Mouse (Mus musculus) myocyte (in vitro differentiated cells): ENCODE data around the gene Ttc36. TPM values are rescaled to one million over a fixed set of nuclear protein-coding genes. Genes with fewer than 3 reads are reported as not detected.

Experiments
- H3K27me3 ChIP-seq: one replicate; pipeline ENCODE4 v1.6.1; 2011; ENCODE audit not compliant: control insufficient read depth, insufficient read depth, insufficient read length
- H3K36me3 ChIP-seq: one replicate; pipeline ENCODE4 v1.6.1; 2011; ENCODE audit not compliant: control insufficient read depth, insufficient read depth
- H3K4me2 ChIP-seq: one replicate; pipeline ENCODE4 v1.6.1; 2011; ENCODE audit warnings: low read depth, control low read depth
- H3K4me3 ChIP-seq: one replicate; pipeline ENCODE4 v1.5.1; 2011; ENCODE audit warnings: mild to moderate bottlenecking, control low read depth, moderate library complexity
- H3K79me2 ChIP-seq: one replicate; pipeline ENCODE4 v1.6.1; 2011; ENCODE audit not compliant: control insufficient read depth, insufficient read depth
- H3ac ChIP-seq: one replicate; pipeline ENCODE4 v1.6.1; 2011; ENCODE audit not compliant: control insufficient read depth, insufficient read length
- CEBPB ChIP-seq: IDR thresholded peaks from 2 replicates; pipeline ENCODE4 v1.6.1; 2011; ENCODE audit warnings: mild to moderate bottlenecking, moderate library complexity; ENCODE audit not compliant: poor library complexity, insufficient read depth, severe bottlenecking
- E2F4 ChIP-seq: IDR thresholded peaks from one replicate; pipeline ENCODE4 v1.6.1; 2011; ENCODE audit warnings: mild to moderate bottlenecking, control low read depth, moderate library complexity; ENCODE audit not compliant: insufficient read depth
- MAX ChIP-seq: IDR thresholded peaks from one replicate; pipeline ENCODE4 v1.6.1; 2011; ENCODE audit warnings: low read depth, mild to moderate bottlenecking, control low read depth
- MYOD1 ChIP-seq, 3 experiments: IDR thresholded peaks; one replicate each; pipeline ENCODE4 v1.6.1; 2011; ENCODE audit warnings: control low read depth in 2 of 3, low read depth in 2 of 3, mild to moderate bottlenecking in 2 of 3, moderate library complexity in 1 of 3; ENCODE audit not compliant: insufficient read length in 2 of 3, control insufficient read depth in 1 of 3
- MYOG ChIP-seq, 3 experiments: IDR thresholded peaks; one replicate each; pipeline ENCODE4 v1.6.1; 2011; ENCODE audit warnings: control low read depth in 2 of 3, low read depth in 2 of 3, mild to moderate bottlenecking in 2 of 3; ENCODE audit not compliant: insufficient read length in 2 of 3, control insufficient read depth in 1 of 3, insufficient read depth in 1 of 3
- POLR2A ChIP-seq: IDR thresholded peaks from one replicate; pipeline ENCODE4 v1.6.1; 2011; ENCODE audit warnings: low read depth, mild to moderate bottlenecking, control low read depth, moderate library complexity; ENCODE audit not compliant: insufficient read length
- POLR2AphosphoS2 ChIP-seq: IDR thresholded peaks from one replicate; pipeline ENCODE4 v1.6.1; 2011; ENCODE audit warnings: low read depth, control low read depth; ENCODE audit not compliant: insufficient read length
- REST ChIP-seq: IDR thresholded peaks from one replicate; pipeline ENCODE4 v1.6.1; 2011; ENCODE audit warnings: mild to moderate bottlenecking, control low read depth, moderate library complexity; ENCODE audit not compliant: insufficient read depth, insufficient read length
- SRF ChIP-seq: IDR thresholded peaks from one replicate; pipeline ENCODE4 v1.6.1; 2011; ENCODE audit warnings: low read depth; ENCODE audit not compliant: control insufficient read depth, insufficient read length
- TCF12 ChIP-seq: IDR thresholded peaks from one replicate; pipeline ENCODE4 v1.6.1; 2011; ENCODE audit warnings: mild to moderate bottlenecking, control low read depth; ENCODE audit not compliant: poor library complexity, insufficient read depth, severe bottlenecking
- TCF3 ChIP-seq: IDR thresholded peaks from one replicate; pipeline ENCODE4 v1.6.1; 2011; ENCODE audit warnings: low read depth, control low read depth; ENCODE audit not compliant: insufficient read length
- USF1 ChIP-seq: IDR thresholded peaks from one replicate; pipeline ENCODE4 v1.6.1; 2011; ENCODE audit warnings: low read depth, mild to moderate bottlenecking, control low read depth, moderate library complexity
- polyA plus RNA-seq: library from polyadenylated mRNA; unstranded; fragments of >200 nt; fragmentation: generic; extraction: Trizol; gene quantifications from one replicate; pipeline ENCODE4 v1.2.1, GENCODE M21; 2012; ENCODE audit warnings: missing spikeins

Gene Ttc36
- polyA plus RNA-seq, 1 experiment, result 0.12 TPM

DNA sequence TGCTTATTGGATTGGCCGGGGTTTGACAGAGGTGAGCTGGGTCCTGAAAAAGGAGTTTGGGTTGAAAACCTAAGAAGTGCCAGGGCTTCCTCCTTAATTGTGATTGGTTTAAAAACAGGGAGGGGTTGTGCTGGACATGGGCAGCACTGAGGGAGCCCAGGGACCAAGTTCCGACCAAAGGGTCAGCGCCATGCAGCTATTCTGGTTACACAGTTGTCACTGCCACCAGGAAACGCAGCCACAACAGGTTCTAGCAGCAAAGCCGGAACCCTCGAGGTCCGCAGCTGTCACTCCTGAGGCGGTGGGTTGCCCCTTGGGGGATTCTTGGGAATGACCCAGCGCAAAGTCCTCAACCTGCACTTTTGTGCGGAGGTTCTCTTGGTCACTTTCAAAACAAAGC lies 1.8 kb upstream of the Ttc36 start:
- Histone ChIP-seq H3K36me3 (peaks cover 25% of the 10 kb centered on the region), H3K4me3 (no peak overlapping the region), H3K79me2 (no peaks in the 10 kb centered on the region), H3K27me3 (no peaks in the 10 kb centered on the region), H3K4me2 (no peak overlapping the region), H3ac (no peak overlapping the region)
- TF ChIP-seq E2F4 (no peak), MYOD1 (IDR thresholded peaks at IDR 0.05; ENCODE audit: control insufficient read depth in 1 of 3, insufficient read length in 2 of 3, low read depth in 2 of 3) (peak in 2 of 3 experiments; percentile 46 to 65), USF1 (no peak), CEBPB (no peak), POLR2A (no peak), SRF (no peak), TCF12 (no peak), MAX (no peak), TCF3 (no peak), MYOG (IDR thresholded peaks at IDR 0.05; ENCODE audit: control insufficient read depth in 1 of 3, insufficient read depth in 1 of 3, insufficient read length in 2 of 3, low read depth in 2 of 3) (peak in 2 of 3 experiments; percentile 82 to 87), POLR2AphosphoS2 (no peak), REST (no peak)

- Histone ChIP-seq H3K27me3 (no peaks in the 10 kb centered on the region), H3K4me2 (no peak overlapping the region), H3K79me2 (no peaks in the 10 kb centered on the region), H3ac (no peak overlapping the region), H3K4me3 (no peak overlapping the region), H3K36me3 (peaks cover 5% of the 10 kb centered on the region)
- TF ChIP-seq REST (no peak), MYOD1 (IDR thresholded peaks at IDR 0.05; ENCODE audit: control insufficient read depth in 1 of 3, insufficient read length in 2 of 3, low read depth in 2 of 3) (no peak), E2F4 (no peak), SRF (no peak), TCF3 (no peak), MAX (no peak), MYOG (IDR thresholded peaks at IDR 0.05; ENCODE audit: control insufficient read depth in 1 of 3, insufficient read depth in 1 of 3, insufficient read length in 2 of 3, low read depth in 2 of 3) (no peak), CEBPB (no peak), POLR2AphosphoS2 (no peak), POLR2A (no peak), TCF12 (no peak)
Measured at GRCm38 (mm10) chr9:44801669-44802068, 1.2 kb downstream of the Ttc36 start.

GRCm38 (mm10) chr9:44799958-44800324 lies 2.9 kb downstream of the Ttc36 start:
- peak overlapping the region; percentile 8 for H3ac ChIP-seq
- no peaks in the 10 kb centered on the region for H3K79me2 ChIP-seq
- H3K27me3 ChIP-seq, result no peaks in the 10 kb centered on the region
- peak overlapping the region; percentile 89 for H3K4me2 ChIP-seq
- no peaks in the 10 kb centered on the region for H3K36me3 ChIP-seq
- TF ChIP-seq TCF3 (no peak), TCF12 (no peak), MYOG (IDR thresholded peaks at IDR 0.05; ENCODE audit: control insufficient read depth in 1 of 3, insufficient read depth in 1 of 3, insufficient read length in 2 of 3, low read depth in 2 of 3) (no peak), MYOD1 (IDR thresholded peaks at IDR 0.05; ENCODE audit: control insufficient read depth in 1 of 3, insufficient read length in 2 of 3, low read depth in 2 of 3) (no peak), SRF (no peak), REST (no peak), USF1 (no peak), MAX (no peak), POLR2A (no peak), CEBPB (no peak), E2F4 (no peak), POLR2AphosphoS2 (no peak)
- H3K4me3 ChIP-seq, result peak overlapping the region; percentile 25

GRCm38 (mm10) chr9:44799102-44799957 lies 3.5 kb downstream of the Ttc36 start, which contains the start of gene Tmem25:
TSS of gene Tmem25 (minus strand) at chr9:44799307.
- peak within 1 kb of the TSS; percentile 89 for H3K4me2 ChIP-seq
- TF ChIP-seq USF1, result no peak
- TF ChIP-seq POLR2A, result peak; percentile 21
- TF ChIP-seq MYOD1 (IDR thresholded peaks at IDR 0.05; ENCODE audit: control insufficient read depth in 1 of 3, insufficient read length in 2 of 3, low read depth in 2 of 3), result peak in 1 of 3 experiments; percentile 63

DNA sequence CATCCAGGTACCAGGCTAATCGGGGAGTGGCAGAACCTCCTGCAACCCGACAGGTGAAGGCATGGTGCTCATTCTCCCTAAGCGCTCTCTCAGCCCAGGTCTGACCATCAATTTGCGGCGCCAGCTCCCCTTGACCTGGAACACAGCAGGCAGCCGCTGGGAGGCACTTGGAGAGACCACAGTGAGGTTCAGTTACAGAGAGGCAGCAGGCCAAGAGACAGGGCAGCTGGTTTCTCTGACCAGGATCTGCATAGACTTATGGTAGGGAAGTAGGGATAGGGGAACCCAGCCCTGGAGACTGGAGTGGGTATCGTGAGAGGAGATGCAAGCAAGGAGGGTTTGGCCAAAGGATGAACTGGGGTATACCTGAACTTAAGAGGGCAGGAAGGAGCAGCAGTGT lies 4.6 kb downstream of the Ttc36 start:
- TF ChIP-seq MYOG (IDR thresholded peaks at IDR 0.05; ENCODE audit: control insufficient read depth in 1 of 3, insufficient read depth in 1 of 3, insufficient read length in 2 of 3, low read depth in 2 of 3) (no peak), E2F4 (no peak), TCF3 (no peak), CEBPB (no peak), POLR2A (no peak), MYOD1 (IDR thresholded peaks at IDR 0.05; ENCODE audit: control insufficient read depth in 1 of 3, insufficient read length in 2 of 3, low read depth in 2 of 3) (no peak), SRF (no peak), POLR2AphosphoS2 (no peak), USF1 (no peak), MAX (no peak), TCF12 (no peak), REST (no peak)
- Histone ChIP-seq H3K79me2 (no peaks in the 10 kb centered on the region), H3K36me3 (no peaks in the 10 kb centered on the region), H3K4me2 (no peak overlapping the region), H3ac (no peak overlapping the region), H3K27me3 (no peaks in the 10 kb centered on the region), H3K4me3 (peak overlapping the region; percentile 25)

More at GRCm38 (mm10) chr9:44799102-44799957, 3.5 kb downstream of the Ttc36 start, which contains the start of gene Tmem25:
- H3K4me3 ChIP-seq, result peak within 1 kb of the TSS; percentile 25
- H3ac ChIP-seq, result peak within 1 kb of the TSS; percentile 8
- no peaks in the 10 kb centered on the region for H3K79me2 ChIP-seq
- H3K36me3 ChIP-seq, result no peaks in the 10 kb centered on the region
- no peaks in the 10 kb centered on the region for H3K27me3 ChIP-seq
